In the genomic region with DNA sequence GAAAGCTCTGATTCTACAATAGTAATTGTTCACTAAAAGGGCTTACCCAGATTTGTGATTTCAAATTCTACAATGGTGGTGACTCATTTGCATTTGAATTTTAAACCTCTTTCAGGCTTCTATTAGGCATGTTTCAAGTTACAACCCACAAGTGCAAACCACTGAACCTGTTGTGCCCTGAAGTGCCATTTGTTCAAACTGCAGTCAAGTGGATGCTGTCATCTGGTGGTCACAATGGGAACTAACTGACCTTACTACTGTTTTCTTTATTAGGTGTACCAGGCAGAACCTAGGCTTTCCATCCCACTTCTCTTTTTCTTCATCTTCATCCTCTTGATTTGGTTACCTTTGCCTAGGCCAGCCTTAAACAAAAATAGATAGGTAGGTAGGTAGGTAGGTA, we compare ENCODE assay signal across 8 mouse cellular contexts. TPM values are rescaled to one million over a fixed set of nuclear protein-coding genes. Genes with fewer than 3 reads are reported as not detected.
DNase-seq lines count a peak whose midpoint lies in the region; ATAC-seq and TF ChIP-seq lines count a peak whose summit lies in the region.

No protein-coding gene starts in this region.

- no peak for ATAC-seq in stomach, postnatal 0 days (ENCODE audit: low FRiP score, low TSS enrichment)
- no peak for ATAC-seq in neural tube, embryonic 15.5 days (ENCODE audit: low FRiP score)

- no peak overlapping the region for H3K4me2 ChIP-seq in stomach, postnatal 0 days (replicated peaks; ENCODE audit: low read depth)
- H3K4me2 ChIP-seq in neural tube, embryonic 15.5 days: no peak overlapping the region

- H3K9ac ChIP-seq in stomach, postnatal 0 days (ENCODE audit: low read length): no peak overlapping the region
- H3K9ac ChIP-seq in neural tube, embryonic 15.5 days (replicated peaks): no peak overlapping the region

- H3K4me3 ChIP-seq in stomach, postnatal 0 days (ENCODE audit: low read depth, low read length): no peak overlapping the region
- H3K4me3 ChIP-seq in neural tube, embryonic 15.5 days (replicated peaks): no peak overlapping the region

- no peaks in the 10 kb centered on the region for H3K4me1 ChIP-seq in stomach, postnatal 0 days (replicated peaks; ENCODE audit: control insufficient read depth, insufficient read depth)
- no peaks in the 10 kb centered on the region for H3K4me1 ChIP-seq in neural tube, embryonic 15.5 days

- no peaks in the 10 kb centered on the region for H3K9me3 ChIP-seq in stomach, postnatal 0 days (ENCODE audit: control insufficient read depth, low read length)
- H3K9me3 ChIP-seq in neural tube, embryonic 15.5 days (replicated peaks): no peaks in the 10 kb centered on the region

- H3K27ac ChIP-seq in stomach, postnatal 0 days (replicated peaks): no peak overlapping the region
- H3K27ac ChIP-seq in neural tube, embryonic 15.5 days (replicated peaks): no peak overlapping the region

- no peak for TF ChIP-seq EP300 in stomach, postnatal 0 days (optimal IDR thresholded peaks at IDR 0.05)

- DNase-seq in gastrocnemius, adult 18-20 months (ENCODE audit: low spot score): peak; percentile 49
- no peak for DNase-seq in gastrocnemius, postnatal 4 days (ENCODE audit: low spot score in 2 of 2)
- peak; percentile 15 for DNase-seq in right cerebral cortex, adult 18-20 months
- DNase-seq in right cerebral cortex, postnatal 10 days (ENCODE audit: low spot score in 2 of 2): no peak
- DNase-seq in brain, embryonic 14.5 days (ENCODE audit: low read depth): peak; percentile 68
- peak; percentile 65 for DNase-seq in kidney, postnatal 14 days
- peak; percentile 31 for DNase-seq in stomach, postnatal 0 days (ENCODE audit: low spot score)

- no peak for TF ChIP-seq POLR2A in brain, embryonic 14.5 days (IDR thresholded peaks at IDR 0.05; ENCODE audit: borderline replicate concordance, extremely low read depth, insufficient read depth, insufficient read length, poor library complexity, severe bottlenecking)

- H3K36me3 ChIP-seq in stomach, postnatal 0 days (ENCODE audit: control insufficient read depth, insufficient read depth, low read length): no peaks in the 10 kb centered on the region; the same call in 1 of the 2 replicates
- peaks cover 20% of the 10 kb centered on the region for H3K36me3 ChIP-seq in neural tube, embryonic 15.5 days

- peak; percentile 69 for TF ChIP-seq CTCF in brain, embryonic 14.5 days (IDR thresholded peaks at IDR 0.05; ENCODE audit: borderline replicate concordance, extremely low read depth, insufficient read depth, insufficient read length)
- peak; percentile 91 for TF ChIP-seq CTCF in stomach, postnatal 0 days (IDR thresholded peaks at IDR 0.05; ENCODE audit: low read depth)

- H3K27me3 ChIP-seq in stomach, postnatal 0 days (ENCODE audit: control insufficient read depth, insufficient read depth, low read length): no peaks in the 10 kb centered on the region
- no peaks in the 10 kb centered on the region for H3K27me3 ChIP-seq in neural tube, embryonic 15.5 days (replicated peaks)

RNA-seq across cellular contexts. Expression of gene Tgfbr1, which starts 46.8 kb away (rescaled TPM):
- total RNA-seq in gastrocnemius, adult 18-20 months (2021): 10 to 100 TPM; 21.5 to 24.3 TPM
- total RNA-seq in gastrocnemius, postnatal 4 days (2021): 10 to 100 TPM; 35.2 to 40.8 TPM
- polyA plus RNA-seq in brain, embryonic 14.5 days (2012; rRNA removed): 42.0 and 44.8 TPM in 2 replicates
- polyA plus RNA-seq in stomach, postnatal 0 days (2015; fragmentation: Nextera tagmentation; extraction: Ambion mirVana): 8.7 and 9.4 TPM in 2 replicates
- polyA plus RNA-seq in neural tube, embryonic 15.5 days (2015; fragmentation: Nextera tagmentation; extraction: Ambion mirVana): 24.6 and 26.7 TPM in 2 replicates

Comparison
In these comparisons a context has a peak if more than half of its experiments do, and no peak if none do; other contexts are left out.
1. DNase-seq: peak in gastrocnemius, adult 18-20 months (single experiment), right cerebral cortex, adult 18-20 months (single experiment), brain, embryonic 14.5 days (single experiment), kidney, postnatal 14 days (single experiment) and stomach, postnatal 0 days (single experiment); none in gastrocnemius, postnatal 4 days (0 of 2) and right cerebral cortex, postnatal 10 days (0 of 2).